Mouse (Mus musculus): ENCODE measurements around the gene Pnmt. TPM values are rescaled to one million over a fixed set of nuclear protein-coding genes. Genes with fewer than 3 reads are reported as not detected.
"Not testable (repeated sequence)": the region's sequence is repeated elsewhere in the genome, so short reads cannot be mapped to it uniquely, and the experiment has no call there.

Gene Pnmt
- polyA plus RNA-seq, 1 experiment from 2014 or later: not detected

- WGBS (ENCODE audit: insufficient replicate concordance): 83% methylated on average over 8 of the region's 8 CpGs
Measured at GRCm38 (mm10) chr11:98374266-98374665, 12.0 kb upstream of the Pnmt start.

GRCm38 (mm10) chr11:98376756-98377155, 9.5 kb upstream of the Pnmt start:
- 64% methylated on average over 5 of the region's 5 CpGs for WGBS (ENCODE audit: insufficient replicate concordance)
- ATAC-seq (ENCODE audit: insufficient read depth): no peak
- H3K36me3 ChIP-seq (replicated peaks): peaks cover 72% of the 10 kb centered on the region
- H3K4me1 ChIP-seq (replicated peaks): no peaks in the 10 kb centered on the region
- no peaks in the 10 kb centered on the region for H3K27me3 ChIP-seq
- no peak overlapping the region for H3K4me2 ChIP-seq
- H3K27ac ChIP-seq (replicated peaks): no peak overlapping the region
- H3K9ac ChIP-seq: no peak overlapping the region
- no peak overlapping the region for H3K4me3 ChIP-seq (replicated peaks)
- H3K9me3 ChIP-seq (replicated peaks): no peaks in the 10 kb centered on the region

More at GRCm38 (mm10) chr11:98374266-98374665, 12.0 kb upstream of the Pnmt start:
- no peak overlapping the region for H3K9ac ChIP-seq
- H3K36me3 ChIP-seq (replicated peaks): peaks cover 57% of the 10 kb centered on the region
- H3K27ac ChIP-seq (replicated peaks): no peak overlapping the region
- no peaks in the 10 kb centered on the region; the same call in 1 of the 2 replicates for H3K4me1 ChIP-seq (replicated peaks)
- ATAC-seq (ENCODE audit: insufficient read depth): no peak
- H3K27me3 ChIP-seq: no peaks in the 10 kb centered on the region
- H3K4me3 ChIP-seq (replicated peaks): no peak overlapping the region
- H3K4me2 ChIP-seq: no peak overlapping the region
- H3K9me3 ChIP-seq (replicated peaks): no peaks in the 10 kb centered on the region

GRCm38 (mm10) chr11:98377787-98378186, 8.5 kb upstream of the Pnmt start:
- ATAC-seq (ENCODE audit: insufficient read depth): no peak
- Histone ChIP-seq H3K36me3 (replicated peaks) (peaks cover 70% of the 10 kb centered on the region), H3K4me2 (no peak overlapping the region), H3K27ac (replicated peaks) (no peak overlapping the region), H3K9ac (no peak overlapping the region), H3K4me1 (replicated peaks) (no peaks in the 10 kb centered on the region), H3K9me3 (replicated peaks) (no peaks in the 10 kb centered on the region), H3K27me3 (no peaks in the 10 kb centered on the region), H3K4me3 (replicated peaks) (no peak overlapping the region)
- WGBS (ENCODE audit: insufficient replicate concordance): 77% methylated on average over 11 of the region's 11 CpGs

- H3K9ac ChIP-seq: no peak overlapping the region
- no peak for ATAC-seq (ENCODE audit: insufficient read depth)
- H3K9me3 ChIP-seq (replicated peaks): no peaks in the 10 kb centered on the region
- H3K27ac ChIP-seq (replicated peaks): no peak overlapping the region
- peaks cover 64% of the 10 kb centered on the region for H3K36me3 ChIP-seq (replicated peaks)
- 73% methylated on average over 7 of the region's 7 CpGs for WGBS (ENCODE audit: insufficient replicate concordance)
- H3K4me2 ChIP-seq: no peak overlapping the region
- peaks cover 12% of the 10 kb centered on the region for H3K27me3 ChIP-seq
- H3K4me1 ChIP-seq (replicated peaks): no peaks in the 10 kb centered on the region
- H3K4me3 ChIP-seq (replicated peaks): no peak overlapping the region
Measured at GRCm38 (mm10) chr11:98379379-98379778, 6.9 kb upstream of the Pnmt start.

GRCm38 (mm10) chr11:98380106-98380505, 6.1 kb upstream of the Pnmt start:
- Histone ChIP-seq H3K36me3 (replicated peaks) (peaks cover 57% of the 10 kb centered on the region), H3K27me3 (peaks cover 19% of the 10 kb centered on the region), H3K4me1 (replicated peaks) (no peaks in the 10 kb centered on the region), H3K9me3 (replicated peaks) (no peaks in the 10 kb centered on the region), H3K27ac (replicated peaks) (no peak overlapping the region), H3K4me2 (no peak overlapping the region), H3K9ac (no peak overlapping the region), H3K4me3 (replicated peaks) (no peak overlapping the region)
- no peak for ATAC-seq (ENCODE audit: insufficient read depth)
- 71% methylated on average over 6 of the region's 6 CpGs for WGBS (ENCODE audit: insufficient replicate concordance)

GRCm38 (mm10) chr11:98381651-98382050, 4.6 kb upstream of the Pnmt start:
- ATAC-seq (ENCODE audit: insufficient read depth): no peak
- Histone ChIP-seq H3K9me3 (replicated peaks) (no peaks in the 10 kb centered on the region), H3K4me3 (replicated peaks) (no peak overlapping the region), H3K27me3 (peaks cover 35% of the 10 kb centered on the region), H3K4me2 (no peak overlapping the region), H3K36me3 (replicated peaks) (peaks cover 41% of the 10 kb centered on the region), H3K9ac (no peak overlapping the region), H3K27ac (replicated peaks) (no peak overlapping the region), H3K4me1 (replicated peaks) (no peaks in the 10 kb centered on the region)
- 95% methylated on average over 2 of the region's 2 CpGs for WGBS (ENCODE audit: insufficient replicate concordance)

- H3K4me1 ChIP-seq (replicated peaks); ATAC-seq (ENCODE audit: insufficient read depth); H3K9me3 ChIP-seq (replicated peaks); H3K9ac ChIP-seq; H3K4me3 ChIP-seq (replicated peaks); H3K27ac ChIP-seq (replicated peaks); H3K4me2 ChIP-seq: not testable (repeated sequence)
- H3K36me3 ChIP-seq (replicated peaks): peaks cover 34% of the 10 kb centered on the region
- WGBS (ENCODE audit: insufficient replicate concordance): 32% methylated on average over 2 of the region's 2 CpGs
- peaks cover 42% of the 10 kb centered on the region for H3K27me3 ChIP-seq
Measured at GRCm38 (mm10) chr11:98382405-98382804, 3.8 kb upstream of the Pnmt start.

- H3K4me1 ChIP-seq (replicated peaks): no peaks in the 10 kb centered on the region
- no peaks in the 10 kb centered on the region for H3K9me3 ChIP-seq (replicated peaks)
- ATAC-seq (ENCODE audit: insufficient read depth): no peak
- no peak within 1 kb of the TSS for H3K4me2 ChIP-seq
- peaks cover 53% of the 10 kb centered on the region for H3K27me3 ChIP-seq
- no peak within 1 kb of the TSS for H3K4me3 ChIP-seq (replicated peaks)
- 49% methylated on average over 14 of the region's 14 CpGs for WGBS (ENCODE audit: insufficient replicate concordance)
- peaks cover 24% of the 10 kb centered on the region for H3K36me3 ChIP-seq (replicated peaks)
- H3K9ac ChIP-seq: no peak within 1 kb of the TSS
- no peak within 1 kb of the TSS for H3K27ac ChIP-seq (replicated peaks)
Measured at GRCm38 (mm10) chr11:98383261-98384030, 2.8 kb upstream of the Pnmt start, which contains the start of gene Tcap. Gene Tcap (plus strand): TSS chr11:98383811.

GRCm38 (mm10) chr11:98384216-98384615, 2.0 kb upstream of the Pnmt start:
- Histone ChIP-seq H3K9me3 (replicated peaks) (no peaks in the 10 kb centered on the region), H3K27me3 (peaks cover 59% of the 10 kb centered on the region), H3K4me2 (no peak overlapping the region), H3K36me3 (replicated peaks) (peaks cover 16% of the 10 kb centered on the region), H3K9ac (no peak overlapping the region), H3K4me3 (replicated peaks) (no peak overlapping the region), H3K4me1 (replicated peaks) (no peaks in the 10 kb centered on the region), H3K27ac (replicated peaks) (no peak overlapping the region)
- WGBS (ENCODE audit: insufficient replicate concordance): 67% methylated on average over 20 of the region's 20 CpGs
- ATAC-seq (ENCODE audit: insufficient read depth): no peak

- no peak overlapping the region for H3K4me3 ChIP-seq (replicated peaks)
- no peaks in the 10 kb centered on the region for H3K9me3 ChIP-seq (replicated peaks)
- H3K27ac ChIP-seq (replicated peaks): no peak overlapping the region
- no peak overlapping the region for H3K4me2 ChIP-seq
- 47% methylated on average over 8 of the region's 8 CpGs for WGBS (ENCODE audit: insufficient replicate concordance)
- H3K9ac ChIP-seq: no peak overlapping the region
- peaks cover 64% of the 10 kb centered on the region for H3K27me3 ChIP-seq
- ATAC-seq (ENCODE audit: insufficient read depth): no peak
- peaks cover 9% of the 10 kb centered on the region for H3K36me3 ChIP-seq (replicated peaks)
- no peaks in the 10 kb centered on the region for H3K4me1 ChIP-seq (replicated peaks)
Measured at GRCm38 (mm10) chr11:98384721-98385637, 1.3 kb upstream of the Pnmt start.

GRCm38 (mm10) chr11:98386596-98386995, 346 bp downstream of the Pnmt start:
- Histone ChIP-seq H3K9me3 (replicated peaks) (no peaks in the 10 kb centered on the region), H3K36me3 (replicated peaks) (no peaks in the 10 kb centered on the region), H3K27ac (replicated peaks) (no peak overlapping the region), H3K4me1 (replicated peaks) (peaks cover under 1% of the 10 kb centered on the region; the same call in 1 of the 2 replicates), H3K4me3 (replicated peaks) (no peak overlapping the region), H3K4me2 (no peak overlapping the region), H3K9ac (no peak overlapping the region), H3K27me3 (peaks cover 78% of the 10 kb centered on the region)
- no peak for ATAC-seq (ENCODE audit: insufficient read depth)
- WGBS (ENCODE audit: insufficient replicate concordance): 15% methylated on average over 24 of the region's 24 CpGs
